Mouse (Mus musculus) liver, embryonic 13.5 days (tissue): Measurements from ENCODE around the gene Gm4869. TPM values are rescaled to one million over a fixed set of nuclear protein-coding genes. Genes with fewer than 3 reads are reported as not detected.
A peak's percentile ranks its signal among the peaks of the same experiment; 100 is the strongest.

Experiments
- ATAC-seq: fragments of 200-750 bp; cut with Nextera tagmentation; 2 replicates; pipeline ENCODE4 v1.8.0; 2017; ENCODE audit warnings: low read depth, mild to moderate bottlenecking, moderate number of reproducible peaks, moderate library complexity
- DNase-seq: peaks from one replicate; pipeline ENCODE4 v3.0.0; 2022
- H3K27ac ChIP-seq: fragments of 300-500 bp; sonication (generic); 2 replicates; pipeline ENCODE4 v1.5.1; 2015; ENCODE audit warnings: moderate library complexity, mild to moderate bottlenecking, inconsistent platforms
- H3K27me3 ChIP-seq: fragments of 300-500 bp; sonication (generic); 2 replicates; pipeline ENCODE4 v1.6.1; 2015; ENCODE audit warnings: mild to moderate bottlenecking, inconsistent platforms
- H3K36me3 ChIP-seq: fragments of 300-500 bp; sonication (generic); 2 replicates; pipeline ENCODE4 v1.6.1; 2015; ENCODE audit warnings: mild to moderate bottlenecking, inconsistent platforms
- H3K4me1 ChIP-seq: fragments of 300-500 bp; sonication (generic); replicated peaks from 2 replicates; pipeline ENCODE4 v1.6.1; 2015; ENCODE audit warnings: inconsistent platforms
- H3K4me2 ChIP-seq: fragments of 300-500 bp; sonication (generic); 2 replicates; pipeline ENCODE4 v1.6.1; 2015; ENCODE audit warnings: inconsistent platforms, mild to moderate bottlenecking, moderate library complexity
- H3K4me3 ChIP-seq: fragments of 300-500 bp; sonication (generic); replicated peaks from 2 replicates; pipeline ENCODE4 v1.5.1; 2015; ENCODE audit warnings: mild to moderate bottlenecking, inconsistent platforms
- H3K9ac ChIP-seq: fragments of 300-500 bp; sonication (generic); 2 replicates; pipeline ENCODE4 v1.6.1; 2015; ENCODE audit warnings: mild to moderate bottlenecking, inconsistent platforms
- H3K9me3 ChIP-seq: fragments of 300-500 bp; sonication (generic); replicated peaks from 2 replicates; pipeline ENCODE4 v1.6.1; 2016; ENCODE audit warnings: inconsistent platforms
- WGBS: fragments of 180-500 bp; shearing (Covaris S2); methylation state at CpG from one replicate; pipeline ENCODE4 v1.1.7; 2015; ENCODE audit not compliant: insufficient replicate concordance; 5-methylcytosine and 5-hydroxymethylcytosine counted together
- polyA plus RNA-seq: library from polyadenylated mRNA; unstranded; fragments of >200 nt; fragmentation: Nextera tagmentation; extraction: Ambion mirVana; gene quantifications from 2 replicates; pipeline ENCODE4 v1.2.1, GENCODE M21; 2015

The Gm4869 gene
- polyA plus RNA-seq, 1 experiment from 2014 or later: not detected

DNA sequence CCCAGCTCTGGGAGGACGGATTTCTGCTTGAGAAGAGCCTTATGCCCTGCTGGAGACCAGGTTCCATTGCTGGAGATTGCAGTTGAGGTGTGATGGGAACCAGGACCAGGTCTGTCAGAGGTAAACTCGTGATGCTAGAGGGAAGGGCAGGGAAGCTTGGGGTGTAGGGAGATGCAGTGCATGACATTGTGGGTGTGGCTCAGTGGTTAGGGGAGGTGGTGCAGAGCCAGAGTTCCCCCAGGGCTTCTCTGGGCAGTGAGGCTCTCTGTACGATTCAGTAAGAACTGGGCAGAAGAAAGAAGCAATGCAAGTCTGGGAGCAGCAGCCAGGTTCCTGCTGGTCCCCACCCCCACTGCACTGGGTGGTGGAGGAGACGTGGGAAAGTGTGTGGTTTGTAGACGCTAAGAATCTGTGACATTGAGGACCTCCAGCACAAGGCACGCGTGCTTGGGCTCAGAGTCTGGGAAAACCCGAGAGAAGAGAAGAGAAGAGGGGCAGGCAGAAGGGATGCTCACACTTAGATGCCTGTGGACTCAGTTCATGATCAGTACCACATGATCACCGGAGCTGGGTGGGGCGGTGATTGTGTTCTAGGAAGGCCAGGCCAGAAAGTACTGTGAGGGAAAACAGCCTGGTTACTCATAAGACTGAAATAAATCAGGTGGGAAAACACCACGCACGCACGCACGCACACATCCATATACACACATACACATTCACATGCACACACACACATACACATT lies 62.2 kb downstream of the Gm4869 start:
- peak overlapping the region; percentile 86 for H3K4me2 ChIP-seq
- H3K27ac ChIP-seq: peak overlapping the region; percentile 73
- no peaks in the 10 kb centered on the region for H3K27me3 ChIP-seq
- no peak overlapping the region for H3K9ac ChIP-seq
- H3K9me3 ChIP-seq: no peaks in the 10 kb centered on the region
- peaks cover 82% of the 10 kb centered on the region for H3K4me1 ChIP-seq
- no peak overlapping the region for H3K4me3 ChIP-seq
- WGBS: 49% methylated on average over 14 of the region's 14 CpGs
- no peak for ATAC-seq
- no peak for DNase-seq
- H3K36me3 ChIP-seq: no peaks in the 10 kb centered on the region

DNA sequence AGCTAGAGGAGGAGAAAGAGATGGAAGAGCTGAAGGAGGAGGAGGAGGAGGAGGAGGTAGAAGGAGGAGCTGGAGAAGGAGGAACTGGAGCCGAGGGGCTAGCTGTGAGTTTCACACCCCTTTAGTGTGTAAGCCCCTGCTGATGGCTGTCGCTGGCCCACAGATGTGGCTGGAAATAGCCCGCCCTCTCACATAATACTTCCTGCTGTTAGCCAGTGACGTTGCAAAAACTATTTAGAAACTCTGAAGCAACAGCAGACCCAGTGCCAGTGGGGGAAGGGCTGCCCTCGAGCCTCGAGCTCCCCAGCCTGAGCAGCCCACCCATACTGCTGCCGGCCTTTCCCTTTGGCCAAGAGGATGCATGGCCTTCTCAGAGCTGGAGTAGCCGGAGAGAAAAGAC lies 63.2 kb downstream of the Gm4869 start:
- DNase-seq: peak; percentile 37
- no peaks in the 10 kb centered on the region for H3K36me3 ChIP-seq

DNA sequence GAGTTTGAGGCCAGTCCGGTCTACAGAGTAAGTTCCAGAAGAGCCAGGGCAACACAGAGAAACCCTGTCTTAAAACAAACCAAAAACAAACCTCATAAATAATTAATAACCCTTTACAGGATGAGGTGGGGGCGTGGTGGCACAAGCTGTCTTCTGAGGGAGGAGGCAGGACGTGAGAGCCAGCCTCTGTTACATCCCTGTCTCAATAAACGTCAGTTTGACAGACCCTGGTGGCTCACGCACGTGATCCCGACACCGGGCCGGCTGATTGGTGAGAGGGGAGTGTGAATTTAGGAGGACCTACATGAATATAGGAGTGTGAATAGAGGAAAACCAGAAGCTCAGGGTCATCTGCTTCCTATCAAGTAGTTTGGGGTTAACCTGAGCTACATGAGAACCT lies 63.8 kb downstream of the Gm4869 start:
- H3K27me3 ChIP-seq: no peaks in the 10 kb centered on the region
- 31% methylated on average over 9 of the region's 9 CpGs for WGBS
- no peak for DNase-seq
- no peaks in the 10 kb centered on the region for H3K9me3 ChIP-seq
- no peak for ATAC-seq
- H3K4me3 ChIP-seq: no peak overlapping the region
- peak overlapping the region; percentile 86 for H3K4me2 ChIP-seq
- H3K9ac ChIP-seq: peak overlapping the region; percentile 49
- peaks cover 76% of the 10 kb centered on the region for H3K4me1 ChIP-seq
- H3K27ac ChIP-seq: peak overlapping the region; percentile 73
- no peaks in the 10 kb centered on the region for H3K36me3 ChIP-seq

More for the DNA sequence above, 63.2 kb downstream of the Gm4869 start:
- WGBS: 12% methylated on average over 8 of the region's 8 CpGs
- no peak for ATAC-seq
- H3K4me3 ChIP-seq: no peak overlapping the region
- peak overlapping the region; percentile 49 for H3K9ac ChIP-seq
- H3K27me3 ChIP-seq: no peaks in the 10 kb centered on the region
- peak overlapping the region; percentile 73 for H3K27ac ChIP-seq
- H3K9me3 ChIP-seq: no peaks in the 10 kb centered on the region
- H3K4me1 ChIP-seq: peaks cover 76% of the 10 kb centered on the region
- peak overlapping the region; percentile 86 for H3K4me2 ChIP-seq

DNA sequence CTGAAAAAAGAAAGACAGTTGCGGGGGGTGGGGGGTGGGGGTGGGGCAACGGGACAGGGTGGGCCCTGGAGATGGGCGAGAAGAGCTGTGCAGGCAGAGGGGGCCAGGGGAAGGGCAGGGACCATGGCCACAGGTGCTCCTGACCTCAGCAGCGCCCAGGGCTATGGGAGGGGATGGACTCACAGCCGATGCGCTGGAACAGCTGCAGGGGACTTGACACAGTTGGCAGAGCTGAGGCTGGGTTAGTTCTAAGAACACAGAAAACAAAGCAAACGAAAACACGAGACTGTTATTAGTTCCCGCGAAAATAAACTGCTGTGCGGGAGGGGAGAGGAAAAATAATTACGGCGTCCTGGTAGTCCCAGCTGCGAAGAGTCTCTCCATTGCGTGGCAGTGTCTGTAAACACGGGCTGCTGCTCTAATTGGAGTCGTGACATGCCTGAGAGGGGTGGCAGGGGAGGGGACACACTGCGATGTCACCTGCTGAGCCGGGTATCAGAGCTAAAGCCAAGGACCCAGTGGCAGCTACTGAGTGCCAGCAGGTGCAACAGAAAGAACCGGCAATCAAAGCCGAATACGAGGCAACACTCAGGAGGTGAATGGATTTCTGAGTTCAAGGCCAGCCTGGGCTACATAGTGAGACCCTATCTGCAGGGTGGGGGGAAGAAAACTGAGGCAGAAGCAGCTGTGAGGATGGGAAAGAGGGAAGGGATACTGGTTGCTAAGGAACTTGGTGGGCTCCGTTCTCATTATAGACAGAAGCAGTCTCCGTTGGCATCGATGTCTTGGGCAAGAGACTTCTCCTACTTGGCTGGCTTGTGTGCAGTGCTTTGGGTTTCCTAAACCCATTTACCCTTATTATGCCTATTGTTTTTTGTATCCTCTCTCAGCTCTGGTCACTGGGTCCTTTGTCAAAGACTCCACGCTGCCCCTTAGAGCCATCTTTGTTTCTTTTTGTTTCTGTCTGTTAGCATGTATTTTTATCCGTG lies 64.9 kb downstream of the Gm4869 start:
- no peak for ATAC-seq
- no peak overlapping the region for H3K27ac ChIP-seq
- H3K4me3 ChIP-seq: no peak overlapping the region
- H3K4me2 ChIP-seq: no peak overlapping the region
- H3K36me3 ChIP-seq: no peaks in the 10 kb centered on the region
- WGBS: 70% methylated on average over 27 of the region's 27 CpGs
- no peak for DNase-seq
- H3K9me3 ChIP-seq: no peaks in the 10 kb centered on the region
- no peaks in the 10 kb centered on the region for H3K27me3 ChIP-seq
- H3K9ac ChIP-seq: no peak overlapping the region
- peaks cover 76% of the 10 kb centered on the region for H3K4me1 ChIP-seq

DNA sequence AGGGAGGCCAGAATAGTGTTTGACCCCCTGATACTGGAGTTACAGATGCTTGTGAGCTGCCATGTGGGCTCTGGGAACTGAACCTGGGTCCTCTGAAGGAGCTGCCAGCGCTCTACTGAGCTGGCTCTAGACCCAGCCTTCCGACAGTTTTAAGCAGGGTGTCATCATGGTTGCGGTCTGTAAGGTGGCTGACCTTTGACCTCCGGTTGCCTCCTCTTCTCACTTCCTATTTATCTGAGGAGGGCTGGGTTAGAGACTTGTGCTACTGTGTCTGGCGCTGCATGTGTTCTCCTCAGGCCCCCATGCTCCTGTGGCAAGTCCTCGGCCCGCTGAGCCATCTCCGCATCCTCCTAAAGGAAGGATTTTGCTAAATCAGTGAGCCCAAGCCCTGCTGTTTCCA lies 68.5 kb downstream of the Gm4869 start:
- Histone ChIP-seq H3K27ac (no peak overlapping the region), H3K4me2 (no peak overlapping the region), H3K4me3 (no peak overlapping the region), H3K9ac (no peak overlapping the region), H3K9me3 (no peaks in the 10 kb centered on the region), H3K36me3 (no peaks in the 10 kb centered on the region), H3K4me1 (peaks cover 75% of the 10 kb centered on the region), H3K27me3 (no peaks in the 10 kb centered on the region)
- no peak for ATAC-seq
- DNase-seq: no peak
- WGBS: 69% methylated on average over 8 of the region's 8 CpGs

DNA sequence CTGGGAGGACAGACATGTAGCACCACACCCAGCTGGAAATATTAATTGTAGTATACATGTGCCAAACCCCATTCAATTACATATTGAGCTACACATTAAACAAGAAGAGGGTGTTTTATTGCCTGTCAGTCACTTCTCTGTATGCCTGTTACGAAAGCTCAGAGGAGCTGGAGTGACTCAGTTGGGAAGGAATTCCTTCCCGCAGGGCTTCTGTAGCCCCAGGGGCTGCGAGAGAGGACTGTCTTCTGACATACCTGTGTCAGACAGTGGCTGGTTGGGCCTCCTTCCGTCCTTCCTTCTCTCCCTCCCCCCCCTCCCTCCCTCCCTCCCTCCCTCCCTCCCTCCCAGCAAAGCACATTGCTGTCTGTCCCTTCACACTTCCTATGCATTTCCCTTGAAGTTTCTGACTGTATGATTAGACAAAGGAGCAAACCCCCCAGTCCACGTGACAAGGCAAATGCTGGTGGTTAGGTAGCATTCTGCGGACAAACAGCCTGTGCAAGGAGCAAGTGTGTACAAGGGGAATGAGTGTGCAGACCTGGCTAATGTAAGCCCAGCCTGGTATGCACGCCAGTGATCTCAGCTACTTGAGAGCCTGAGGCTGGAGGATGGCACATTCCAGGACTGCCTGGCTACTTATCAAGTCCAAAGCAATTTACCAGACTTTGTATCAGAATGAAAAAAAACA lies 69.5 kb downstream of the Gm4869 start:
- Histone ChIP-seq H3K27me3 (no peaks in the 10 kb centered on the region), H3K36me3 (no peaks in the 10 kb centered on the region), H3K4me3 (no peak overlapping the region), H3K9ac (no peak overlapping the region), H3K9me3 (no peaks in the 10 kb centered on the region), H3K4me2 (no peak overlapping the region), H3K27ac (peak overlapping the region; percentile 56), H3K4me1 (peaks cover 69% of the 10 kb centered on the region)
- DNase-seq: no peak
- ATAC-seq: peak; percentile 32; the same call in 1 of the 2 replicates
- WGBS: 22% methylated on average over 7 of the region's 7 CpGs

DNA sequence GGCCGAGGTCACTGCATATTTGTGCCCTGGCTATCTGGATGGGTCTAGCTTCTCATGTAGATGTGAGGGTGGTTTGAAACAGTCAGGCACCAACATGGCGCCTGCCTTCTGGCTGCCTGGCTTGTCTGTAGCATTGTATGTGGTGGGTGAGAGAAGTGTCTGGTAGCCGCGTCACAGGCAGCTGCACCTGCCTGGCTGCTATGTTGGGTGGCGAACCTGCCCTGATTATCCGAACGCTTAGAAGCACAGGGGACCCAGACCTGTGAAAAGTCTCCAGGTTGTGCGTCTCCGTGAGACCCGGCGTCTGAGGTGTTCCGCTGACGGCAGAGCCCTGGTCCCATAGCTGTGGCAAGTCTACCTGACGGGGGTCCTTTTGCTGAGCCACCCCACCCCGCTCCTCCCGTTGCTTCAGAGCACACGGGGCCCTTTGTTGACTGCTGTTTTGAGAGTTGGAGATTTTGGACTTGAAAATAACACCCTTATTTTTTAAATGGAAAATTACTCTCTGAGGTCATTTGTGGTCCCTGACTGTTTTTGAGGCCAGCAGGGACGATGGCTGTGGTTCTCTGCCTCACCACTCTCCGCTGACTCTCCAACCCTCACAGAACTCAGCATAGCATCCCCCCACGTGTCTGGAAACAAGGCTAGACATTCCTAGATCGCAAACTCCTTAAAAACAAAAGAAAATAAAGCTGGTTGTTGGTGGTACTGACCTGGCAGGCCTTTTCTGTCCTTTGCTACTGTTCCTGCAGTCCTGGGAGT lies 71.9 kb downstream of the Gm4869 start:
- H3K9ac ChIP-seq: no peak overlapping the region
- H3K4me1 ChIP-seq: peaks cover 59% of the 10 kb centered on the region
- H3K27me3 ChIP-seq: no peaks in the 10 kb centered on the region
- no peak overlapping the region for H3K4me2 ChIP-seq
- no peak overlapping the region for H3K27ac ChIP-seq
- ATAC-seq (no peak), DNase-seq (no peak)
- H3K4me3 ChIP-seq: no peak overlapping the region
- H3K36me3 ChIP-seq: no peaks in the 10 kb centered on the region
- H3K9me3 ChIP-seq: no peaks in the 10 kb centered on the region
- WGBS: 80% methylated on average over 21 of the region's 21 CpGs

DNA sequence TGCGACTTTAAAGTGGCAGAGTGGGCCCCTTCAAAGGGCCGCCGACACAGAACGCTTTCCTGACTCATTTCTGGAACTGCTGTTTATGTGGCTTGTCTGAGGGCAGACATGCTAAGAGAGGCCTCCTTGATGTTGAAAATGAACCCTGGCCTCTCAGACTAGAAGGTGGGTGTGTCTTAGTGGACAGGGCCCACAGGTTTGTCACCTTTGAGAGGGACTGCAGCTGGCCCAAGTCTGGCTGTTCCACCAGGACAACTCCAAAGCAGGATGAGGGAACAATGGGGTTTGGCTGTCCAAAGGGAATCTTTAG lies 72.4 kb downstream of the Gm4869 start:
- Histone ChIP-seq H3K27me3 (no peaks in the 10 kb centered on the region), H3K4me2 (no peak overlapping the region), H3K36me3 (no peaks in the 10 kb centered on the region), H3K4me3 (no peak overlapping the region), H3K4me1 (peaks cover 59% of the 10 kb centered on the region), H3K9me3 (no peaks in the 10 kb centered on the region), H3K27ac (no peak overlapping the region), H3K9ac (no peak overlapping the region)
- DNase-seq (no peak), ATAC-seq (no peak)
- 70% methylated on average over 4 of the region's 4 CpGs for WGBS

DNA sequence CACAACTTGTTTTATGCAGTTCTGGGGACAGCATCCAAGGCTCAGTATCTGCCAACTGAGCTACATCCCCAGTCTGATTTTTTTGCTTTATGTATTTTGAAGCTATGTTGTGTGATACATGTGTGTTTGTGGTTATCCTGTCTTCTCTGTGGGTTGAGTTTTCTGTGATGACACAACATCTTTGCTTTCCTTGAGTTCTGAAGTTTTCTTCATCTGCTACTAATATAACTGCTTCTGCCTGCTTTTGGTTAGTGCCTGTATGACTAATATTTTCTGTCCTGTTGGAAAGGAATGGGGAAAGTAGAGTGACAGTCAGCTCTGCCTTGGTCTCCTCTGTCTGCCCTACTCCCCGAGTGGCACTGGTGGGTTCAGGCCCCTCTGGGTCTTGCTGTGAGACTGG lies 75.8 kb downstream of the Gm4869 start:
- Histone ChIP-seq H3K4me1 (peaks cover 28% of the 10 kb centered on the region), H3K27ac (no peak overlapping the region), H3K9me3 (no peaks in the 10 kb centered on the region), H3K27me3 (no peaks in the 10 kb centered on the region), H3K4me3 (no peak overlapping the region), H3K36me3 (peaks cover 22% of the 10 kb centered on the region), H3K9ac (no peak overlapping the region), H3K4me2 (no peak overlapping the region)
- WGBS: 60% methylated on average over 1 of the region's 1 CpGs
- DNase-seq (no peak), ATAC-seq (no peak)

DNA sequence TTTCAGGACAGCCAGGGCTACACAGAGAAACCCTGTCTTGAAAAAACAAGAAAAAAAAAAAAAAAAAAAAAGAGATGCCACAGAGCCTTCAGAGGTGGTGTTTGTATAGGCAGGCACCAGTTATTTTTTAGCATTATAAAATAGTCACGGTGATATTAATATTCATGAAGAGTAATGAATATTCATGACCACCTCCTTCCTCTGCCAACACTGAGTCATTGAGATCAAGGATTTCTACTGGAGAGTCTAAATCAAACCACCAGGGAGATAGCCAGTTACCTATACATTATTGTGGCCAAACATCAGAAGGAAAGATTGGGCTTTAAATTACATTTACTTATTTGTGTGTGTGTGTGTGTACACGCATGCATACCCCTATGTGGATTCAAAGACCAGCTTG lies 81.3 kb downstream of the Gm4869 start:
- no peak for ATAC-seq
- H3K4me3 ChIP-seq: no peak overlapping the region
- H3K9me3 ChIP-seq: no peaks in the 10 kb centered on the region
- no peak overlapping the region for H3K9ac ChIP-seq
- H3K4me2 ChIP-seq: no peak overlapping the region
- no peak for DNase-seq
- H3K36me3 ChIP-seq: peaks cover 37% of the 10 kb centered on the region
- no peaks in the 10 kb centered on the region for H3K27me3 ChIP-seq
- H3K27ac ChIP-seq: no peak overlapping the region
- H3K4me1 ChIP-seq: no peaks in the 10 kb centered on the region
- WGBS: 81% methylated on average over 2 of the region's 2 CpGs
